Mouse (Mus musculus) kidney, adult 2 months (tissue): ENCODE data around the gene Gipc3. TPM values are rescaled to one million over a fixed set of nuclear protein-coding genes. Genes with fewer than 3 reads are reported as not detected.

Source experiments
- DNase-seq: peaks from one replicate; pipeline ENCODE4 v3.0.0; 2021
- H3K27ac ChIP-seq: fragments of 200-500 bp; 2 replicates; pipeline ENCODE4 v1.5.1; 2012; ENCODE audit warnings: low read depth, low read length, control low read depth, inconsistent platforms; ENCODE audit not compliant: insufficient read depth
- H3K27me3 ChIP-seq: fragments of 200-500 bp; replicated peaks from 2 replicates; pipeline ENCODE4 v1.6.1; 2012; ENCODE audit warnings: mild to moderate bottlenecking, moderate library complexity, low read length, inconsistent platforms; ENCODE audit not compliant: control insufficient read depth, insufficient read depth
- H3K36me3 ChIP-seq: fragments of 200-500 bp; 2 replicates; pipeline ENCODE4 v1.6.1; 2012; ENCODE audit warnings: mild to moderate bottlenecking, moderate library complexity, low read length, inconsistent platforms; ENCODE audit not compliant: control insufficient read depth, insufficient read depth
- H3K4me1 ChIP-seq: fragments of 200-500 bp; 2 replicates; pipeline ENCODE4 v1.6.1; 2011; ENCODE audit warnings: low read length; ENCODE audit not compliant: control insufficient read depth, insufficient read depth
- H3K4me3 ChIP-seq: fragments of 200-500 bp; 2 replicates; pipeline ENCODE4 v1.5.1; 2011; ENCODE audit warnings: mild to moderate bottlenecking, low read depth, low read length, control low read depth; ENCODE audit not compliant: insufficient read depth
- CTCF ChIP-seq: fragments of 200-500 bp; conservative IDR thresholded peaks from 2 replicates; pipeline ENCODE4 v1.5.1; 2011; ENCODE audit warnings: low read depth, mild to moderate bottlenecking, control low read depth, low read length, moderate library complexity, mixed read lengths; ENCODE audit not compliant: insufficient read depth, insufficient read length
- POLR2A ChIP-seq: fragments of 200-500 bp; IDR thresholded peaks from one replicate; pipeline ENCODE4 v1.6.1; 2011; ENCODE audit warnings: low read depth, low read length, control low read depth
- whole genome bisulfite sequencing: fragments of 180-500 bp; shearing (Covaris S2); methylation state at CpG from one replicate; pipeline ENCODE4 v1.1.7; 2018; 5-methylcytosine and 5-hydroxymethylcytosine counted together
- polyA plus RNA-seq: library from polyadenylated mRNA; depleted of rRNA; stranded (reverse); fragments of >200 nt; gene quantifications from 2 replicates; pipeline ENCODE4 v1.2.3, GENCODE M21; 2012

The Gipc3 gene
- polyA plus RNA-seq, 1 experiment = 1.5 TPM

- no peak for DNase-seq
- Histone ChIP-seq H3K27me3 (no peaks in the 10 kb centered on the region), H3K27ac (no peak overlapping the region), H3K4me1 (no peaks in the 10 kb centered on the region), H3K4me3 (no peak overlapping the region), H3K36me3 (no peaks in the 10 kb centered on the region)
- WGBS = 31% methylated on average over 29 of the region's 29 CpGs
- TF ChIP-seq POLR2A = no peak
- TF ChIP-seq CTCF = no peak
Measured at GRCm38 (mm10) chr10:81332277-81332676, 10.8 kb downstream of the Gipc3 start.

GRCm38 (mm10) chr10:81330007-81330406 is 13.1 kb downstream of the Gipc3 start:
- no peaks in the 10 kb centered on the region; the same call in 1 of the 2 replicates for H3K36me3 ChIP-seq
- H3K27ac ChIP-seq = peak overlapping the region; percentile 52
- TF ChIP-seq CTCF = no peak
- no peak for TF ChIP-seq POLR2A
- WGBS = 53% methylated on average over 4 of the region's 4 CpGs
- H3K4me3 ChIP-seq = peak overlapping the region; percentile 39; the same call in 1 of the 2 replicates
- peak; percentile 72 for DNase-seq
- H3K27me3 ChIP-seq = no peaks in the 10 kb centered on the region
- H3K4me1 ChIP-seq = no peaks in the 10 kb centered on the region

DNA sequence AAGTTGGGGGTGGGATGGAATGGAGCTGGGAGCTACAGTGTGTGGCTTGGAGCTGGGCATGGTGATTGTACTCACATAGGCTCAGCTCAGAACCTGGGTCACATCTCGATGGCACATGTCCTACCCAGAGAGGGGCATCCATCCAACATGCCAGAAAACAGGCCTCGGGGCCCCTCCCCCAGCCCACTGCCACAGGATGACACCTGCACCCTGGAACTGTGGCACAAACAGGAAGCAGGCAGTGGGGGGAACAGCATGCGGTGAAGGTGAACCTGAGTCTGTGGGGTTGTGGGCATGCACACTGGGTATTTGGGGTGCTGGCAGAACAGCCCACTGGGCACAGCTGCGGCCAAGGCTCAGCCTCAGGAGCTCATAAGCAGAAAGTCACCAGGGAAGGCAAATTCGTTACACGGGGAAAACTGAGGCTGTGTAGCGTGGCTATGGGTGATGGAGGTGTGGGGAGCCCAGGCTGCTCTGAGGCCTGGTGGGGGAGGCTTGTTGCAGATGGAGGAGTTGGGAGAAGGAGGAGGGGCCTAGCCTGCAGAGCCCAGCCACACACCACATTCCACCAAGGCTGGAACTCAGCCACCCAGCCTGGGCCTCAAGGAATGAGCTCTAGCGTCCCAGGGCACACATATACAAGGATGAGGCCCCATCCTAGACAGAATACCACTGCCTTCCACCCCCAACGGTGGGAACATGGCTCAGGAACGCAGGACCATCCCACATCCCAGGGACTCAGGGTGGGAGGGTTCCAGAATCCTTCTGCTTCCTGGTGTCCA is 13.7 kb downstream of the Gipc3 start:
- DNase-seq = peak; percentile 31
- no peak for TF ChIP-seq POLR2A
- no peak for TF ChIP-seq CTCF
- H3K36me3 ChIP-seq = no peaks in the 10 kb centered on the region; the same call in 1 of the 2 replicates
- H3K4me1 ChIP-seq = no peaks in the 10 kb centered on the region
- H3K4me3 ChIP-seq = peak overlapping the region; percentile 39
- H3K27ac ChIP-seq = peak overlapping the region; percentile 52
- 47% methylated on average over 10 of the region's 10 CpGs for WGBS
- H3K27me3 ChIP-seq = no peaks in the 10 kb centered on the region

DNA sequence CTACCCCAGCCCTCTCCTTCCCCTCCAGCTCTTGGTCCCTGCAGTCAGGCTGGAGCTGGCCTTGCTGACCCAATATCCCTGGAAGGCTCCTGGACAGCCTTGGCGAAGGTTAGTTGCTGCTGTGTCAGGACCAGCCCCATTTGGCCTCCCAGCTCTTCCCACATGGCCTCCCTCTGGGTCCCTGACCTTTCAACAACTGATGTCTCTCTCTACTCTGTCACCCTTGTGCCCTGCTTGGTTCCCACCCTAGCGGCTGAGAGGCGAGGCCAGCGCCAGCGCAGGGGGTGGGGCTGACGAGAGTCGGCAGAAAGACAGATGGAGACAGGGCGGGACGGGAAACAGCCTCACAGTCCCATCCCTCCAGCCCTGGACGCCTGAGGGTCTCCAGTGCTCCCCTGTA is 14.7 kb downstream of the Gipc3 start, which contains the start of gene Tbxa2r:
Gene Tbxa2r (plus strand): TSS at position 346 of the 400 bp plus-strand sequence.
- DNase-seq = peak; percentile 84
- H3K27me3 ChIP-seq = no peaks in the 10 kb centered on the region
- peak within 1 kb of the TSS; percentile 61 for H3K27ac ChIP-seq
- 29% methylated on average over 10 of the region's 10 CpGs for WGBS
- no peaks in the 10 kb centered on the region for H3K4me1 ChIP-seq
- TF ChIP-seq CTCF = no peak
- peak; percentile 42 for TF ChIP-seq POLR2A
- H3K36me3 ChIP-seq = no peaks in the 10 kb centered on the region; the same call in 1 of the 2 replicates
- H3K4me3 ChIP-seq = peak within 1 kb of the TSS; percentile 39

GRCm38 (mm10) chr10:81327959-81328358 is 15.1 kb downstream of the Gipc3 start:
- H3K27me3 ChIP-seq = no peaks in the 10 kb centered on the region
- peak; percentile 74 for DNase-seq
- no peak for TF ChIP-seq POLR2A
- TF ChIP-seq CTCF = no peak
- peak overlapping the region; percentile 39 for H3K4me3 ChIP-seq
- no peaks in the 10 kb centered on the region; the same call in 1 of the 2 replicates for H3K36me3 ChIP-seq
- WGBS = 30% methylated on average over 2 of the region's 2 CpGs
- no peaks in the 10 kb centered on the region for H3K4me1 ChIP-seq
- H3K27ac ChIP-seq = peak overlapping the region; percentile 61

DNA sequence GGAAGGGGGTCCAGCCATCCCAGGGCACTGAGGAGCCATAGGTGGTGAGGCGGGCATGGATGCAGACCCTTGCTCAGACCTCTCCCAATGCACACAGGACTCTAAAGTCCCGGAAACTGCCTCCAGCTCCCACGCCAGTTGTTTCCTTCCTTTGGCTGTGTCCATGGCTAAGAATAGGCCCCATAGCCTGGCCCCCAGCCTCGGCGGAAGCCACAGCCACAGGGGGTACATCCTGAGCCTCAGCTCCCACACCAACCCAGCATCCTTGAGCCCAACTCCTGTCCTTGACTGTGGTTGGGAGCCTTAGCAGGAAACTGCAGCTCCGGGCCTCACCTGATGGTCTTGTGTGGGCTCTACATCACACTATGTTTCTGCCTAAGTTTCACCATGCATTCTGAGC is 16.2 kb downstream of the Gipc3 start:
- WGBS = 73% methylated on average over 6 of the region's 6 CpGs
- peak overlapping the region; percentile 79 for H3K27ac ChIP-seq
- peak; percentile 86 for DNase-seq
- H3K4me1 ChIP-seq = no peaks in the 10 kb centered on the region
- no peaks in the 10 kb centered on the region for H3K27me3 ChIP-seq
- H3K4me3 ChIP-seq = peak overlapping the region; percentile 13; the same call in 1 of the 2 replicates
- no peaks in the 10 kb centered on the region; the same call in 1 of the 2 replicates for H3K36me3 ChIP-seq
- TF ChIP-seq POLR2A = no peak
- no peak for TF ChIP-seq CTCF

DNA sequence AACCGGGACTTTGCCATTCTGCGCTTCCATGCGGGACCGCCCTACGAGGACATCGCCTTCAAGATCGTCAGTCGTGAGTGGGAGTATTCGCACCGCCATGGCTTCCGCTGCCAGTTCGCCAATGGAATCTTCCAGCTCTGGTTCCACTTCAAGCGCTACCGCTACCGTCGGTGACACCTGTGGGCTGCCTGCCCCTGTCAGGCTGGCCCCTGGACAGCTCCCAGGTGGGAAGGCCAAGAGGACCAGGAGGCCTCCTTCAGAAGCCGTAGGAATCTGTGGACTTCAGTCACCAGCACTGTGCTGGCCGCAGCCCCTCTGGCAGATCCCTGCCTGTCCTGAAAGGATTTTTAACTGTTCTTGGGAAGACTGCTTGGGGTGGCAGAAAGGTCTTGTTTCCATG is 17.3 kb downstream of the Gipc3 start:
- no peak overlapping the region for H3K4me3 ChIP-seq
- H3K27me3 ChIP-seq = no peaks in the 10 kb centered on the region
- H3K36me3 ChIP-seq = no peaks in the 10 kb centered on the region; the same call in 1 of the 2 replicates
- DNase-seq = no peak
- no peaks in the 10 kb centered on the region for H3K4me1 ChIP-seq
- H3K27ac ChIP-seq = no peak overlapping the region
- TF ChIP-seq POLR2A = no peak
- TF ChIP-seq CTCF = no peak
- 86% methylated on average over 18 of the region's 18 CpGs for WGBS
